Mouse (Mus musculus): Measurements from ENCODE around the gene Hpf1.

The Hpf1 gene

DNA sequence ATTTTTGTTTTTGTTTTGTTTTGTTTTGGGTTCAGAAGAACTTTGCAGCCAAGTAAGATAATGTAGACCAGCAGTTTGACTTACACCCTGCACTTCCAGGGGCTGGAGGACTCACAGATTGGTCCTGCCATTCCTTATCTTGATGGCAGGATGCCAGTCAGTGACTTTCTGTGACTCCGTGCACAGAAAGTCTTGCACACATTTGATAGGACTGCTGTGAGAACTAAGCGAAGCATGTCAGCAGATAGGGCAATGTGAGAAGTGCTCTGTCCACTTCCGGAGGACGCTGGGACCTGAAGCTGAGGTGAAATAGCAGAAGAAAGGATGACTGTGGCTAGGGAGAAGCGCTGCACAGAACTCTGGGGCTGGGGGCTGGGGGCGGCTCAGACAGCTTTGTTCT, 5.7 kb downstream of the Hpf1 start:
- no peak for DNase-seq (ENCODE audit: low read depth, low spot score)

DNA sequence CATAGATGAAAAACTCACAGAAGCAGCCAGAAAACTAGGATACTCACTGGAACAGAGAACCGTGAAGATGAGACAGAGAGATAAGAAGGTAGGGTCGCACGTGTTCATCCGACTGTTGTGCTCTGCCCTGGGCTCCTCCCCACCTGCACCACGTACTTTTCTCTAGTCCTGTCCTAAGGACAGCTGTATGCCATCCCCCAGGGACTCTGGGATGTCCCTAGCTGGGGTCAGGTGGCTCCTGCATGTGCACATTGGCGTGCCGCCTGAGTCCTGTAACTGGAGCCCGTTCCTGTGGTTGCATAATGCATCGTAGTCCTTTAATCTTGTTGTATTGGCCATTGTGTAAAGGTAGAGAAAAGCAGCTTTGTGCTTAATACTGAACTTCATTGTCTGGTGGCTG, 9.9 kb downstream of the Hpf1 start:
- no peak for DNase-seq (ENCODE audit: low read depth, low spot score)

DNA sequence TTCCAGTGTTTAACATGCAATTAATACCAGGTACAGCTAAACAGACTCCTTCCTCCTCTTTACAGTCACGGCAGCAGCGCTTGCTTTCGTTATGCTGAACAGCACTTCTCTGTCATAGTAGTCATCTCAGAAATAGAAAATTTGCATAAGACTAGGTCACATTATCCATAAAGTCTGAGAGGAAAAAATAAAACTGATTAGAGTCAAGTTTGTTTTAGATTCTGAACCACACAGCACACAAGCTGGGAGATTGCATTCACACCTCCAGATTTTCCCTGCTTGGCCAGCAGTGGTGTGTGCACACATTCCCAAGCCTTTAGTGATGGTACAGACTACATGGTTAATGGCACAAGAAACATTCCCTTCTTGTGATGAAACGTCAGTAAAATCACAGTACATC, 21.9 kb downstream of the Hpf1 start:
- no peak for DNase-seq (ENCODE audit: low read depth, low spot score)

DNA sequence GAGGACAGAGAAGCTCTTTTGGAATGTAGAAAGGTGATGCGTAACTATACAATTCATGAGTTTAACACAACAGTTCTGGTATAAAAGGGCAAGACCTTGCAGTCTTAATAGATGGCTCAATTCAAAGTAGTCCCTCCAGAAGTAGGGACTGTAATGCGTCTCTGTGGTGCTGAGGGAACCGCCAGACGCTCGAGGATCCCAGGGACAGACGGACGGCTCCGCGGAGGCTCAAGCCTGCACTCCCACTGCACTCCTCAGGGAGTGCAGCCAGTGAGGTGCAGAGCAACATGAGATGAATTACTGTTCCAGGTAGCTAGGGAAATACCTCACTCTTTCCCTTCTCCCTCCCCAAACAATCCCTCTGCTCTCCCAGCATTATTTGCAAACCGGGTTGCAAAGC, 22.3 kb downstream of the Hpf1 start:
- no peak for DNase-seq (ENCODE audit: low read depth, low spot score)

DNA sequence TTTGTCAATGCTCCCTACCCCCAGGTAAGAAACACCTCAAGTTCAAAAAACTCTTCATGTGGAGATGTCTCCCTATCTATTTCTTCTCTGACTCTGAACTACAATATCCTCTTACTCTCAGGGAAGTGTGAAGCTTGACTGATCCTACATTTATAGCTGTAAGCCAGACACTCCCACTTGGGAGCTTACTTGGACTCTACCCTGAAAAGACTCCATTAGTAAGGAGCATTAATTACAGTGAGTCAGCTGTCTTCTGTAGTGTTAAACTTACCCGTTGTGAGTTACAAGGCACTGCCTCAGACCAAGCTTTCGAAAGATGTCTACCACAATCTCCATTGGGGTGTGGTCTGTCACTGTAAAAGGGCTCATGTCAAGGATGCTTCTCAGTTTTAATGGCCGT, 28.9 kb downstream of the Hpf1 start:
- no peak for DNase-seq (ENCODE audit: low read depth, low spot score)

DNA sequence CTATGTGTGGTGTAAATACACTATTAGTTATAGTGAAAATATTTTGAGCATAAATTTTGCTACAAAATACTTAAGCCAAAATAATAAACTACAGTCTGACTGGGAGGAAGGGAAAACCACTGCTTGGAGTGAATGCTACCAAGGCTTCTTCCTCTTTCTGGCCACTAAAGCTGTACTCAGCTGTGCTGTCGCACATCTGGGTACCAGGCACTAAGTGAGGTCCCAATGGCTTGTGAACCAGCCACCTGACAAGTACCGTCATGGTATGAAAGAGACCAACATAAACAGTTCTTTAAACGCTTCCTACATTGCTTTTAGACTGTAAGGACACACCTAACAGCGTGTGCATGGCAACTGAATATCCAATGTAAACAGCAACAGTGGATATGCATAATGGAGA, 30.0 kb downstream of the Hpf1 start:
- no peak for DNase-seq (ENCODE audit: low read depth, low spot score)

GRCm38 (mm10) chr8:60933617-60934016, 43.4 kb downstream of the Hpf1 start:
- DNase-seq (ENCODE audit: low read depth, low spot score): peak; percentile 14

DNA sequence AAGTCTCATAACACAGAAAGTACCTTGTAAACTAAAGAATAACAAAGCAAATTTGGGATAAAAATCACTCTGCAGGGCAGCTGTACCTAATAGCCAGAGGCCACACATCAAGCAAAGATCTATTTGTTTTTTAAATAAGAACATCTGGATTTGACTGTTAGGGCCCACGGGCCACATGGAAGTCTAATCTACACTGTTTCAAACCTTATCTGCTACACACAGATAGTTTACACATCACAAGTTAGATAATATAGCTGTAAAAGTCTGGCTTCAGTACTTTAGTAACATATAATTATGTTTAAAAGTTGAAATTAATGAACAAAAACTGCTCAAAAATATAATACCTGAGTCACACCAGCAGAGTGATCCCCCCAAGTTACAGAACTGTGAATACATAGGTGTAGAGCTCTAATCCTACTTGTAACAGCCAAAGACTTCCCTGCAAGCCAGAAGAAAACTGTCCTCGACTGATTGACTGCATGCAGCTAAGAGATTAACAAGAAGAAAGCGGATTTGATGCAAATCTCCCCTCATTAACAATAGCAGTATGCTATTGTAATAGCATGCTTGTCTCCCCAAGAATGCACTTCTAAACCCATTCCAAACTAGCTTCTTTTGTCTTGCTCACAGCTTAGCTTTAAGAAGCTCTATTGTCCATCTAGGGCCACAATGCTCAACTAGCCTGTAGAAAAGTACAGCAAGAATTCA, 48.7 kb downstream of the Hpf1 start:
- no peak for DNase-seq (ENCODE audit: low read depth, low spot score)

DNA sequence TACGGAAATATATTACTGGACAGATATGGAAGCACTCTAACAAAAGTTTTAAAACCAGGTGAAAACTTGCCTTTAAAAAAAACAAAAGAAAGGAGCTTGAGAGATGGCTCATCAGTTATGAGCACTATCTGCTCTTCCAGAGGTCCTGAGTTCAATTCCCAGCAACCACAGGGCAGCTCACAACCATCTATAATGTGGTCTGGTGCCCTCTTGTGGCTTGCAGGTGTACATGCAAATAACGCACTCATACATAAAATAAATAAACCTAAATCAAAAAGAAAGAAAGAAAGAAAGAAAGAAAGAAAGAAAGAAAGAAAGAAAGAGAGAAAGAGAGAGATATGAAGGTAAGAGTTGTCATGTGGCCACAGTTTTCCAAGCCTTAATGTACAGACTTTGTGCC, 52.6 kb downstream of the Hpf1 start:
- peak; percentile 48 for DNase-seq (ENCODE audit: low read depth, low spot score)

- no peak for DNase-seq (ENCODE audit: low read depth, low spot score)
These were observed 57.3 kb downstream of the Hpf1 start for GRCm38 (mm10) chr8:60947503-60947902.

- no peak for DNase-seq (ENCODE audit: low read depth, low spot score)
These were observed 59.6 kb downstream of the Hpf1 start for GRCm38 (mm10) chr8:60949859-60950258.

- DNase-seq (ENCODE audit: low read depth, low spot score): no peak
These were observed 61.1 kb downstream of the Hpf1 start for GRCm38 (mm10) chr8:60951271-60951670.

DNA sequence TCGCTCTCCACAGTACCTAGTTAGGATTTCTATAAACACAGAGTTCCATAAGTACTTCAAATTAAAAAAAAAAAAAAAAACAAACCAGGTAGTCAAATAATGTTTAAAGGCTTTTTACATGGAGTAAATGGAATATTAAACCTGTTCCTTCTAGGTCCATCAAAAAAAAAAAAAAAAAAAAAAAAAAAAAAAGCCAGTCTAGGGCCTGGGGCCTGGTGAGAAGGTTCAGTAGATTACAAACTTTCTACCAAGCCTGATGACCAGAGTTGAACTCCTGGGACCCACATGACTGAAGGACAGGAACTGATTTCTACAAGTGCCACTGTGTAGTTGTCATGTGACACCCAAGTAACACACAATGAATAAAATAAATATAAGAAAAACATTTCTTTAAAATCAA, 61.5 kb downstream of the Hpf1 start:
- DNase-seq (ENCODE audit: low read depth, low spot score): no peak

DNA sequence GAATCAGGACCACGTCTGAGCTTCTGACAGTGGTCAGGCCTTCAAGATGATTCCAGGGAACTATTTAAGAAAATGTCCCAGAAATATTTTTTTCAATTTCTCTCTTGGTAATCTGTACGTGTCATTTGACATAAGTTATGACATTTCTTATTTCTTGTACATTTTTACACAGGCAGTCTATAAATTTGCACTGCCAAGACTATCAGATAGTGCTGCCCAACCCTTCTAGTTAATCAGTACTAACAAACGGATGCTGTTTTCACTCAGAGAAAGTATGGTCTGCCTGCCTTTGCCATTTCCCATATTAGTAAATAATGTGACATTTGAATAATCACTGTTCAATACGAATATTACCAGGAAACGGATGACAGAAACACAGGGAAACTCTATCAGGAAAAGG, 62.6 kb downstream of the Hpf1 start:
- DNase-seq (ENCODE audit: low read depth, low spot score): no peak

GRCm38 (mm10) chr8:60954281-60955014, 64.2 kb downstream of the Hpf1 start:
- peak; percentile 34 for DNase-seq (ENCODE audit: low read depth, low spot score)

- DNase-seq (ENCODE audit: low read depth, low spot score): no peak
These were observed 66.6 kb downstream of the Hpf1 start for GRCm38 (mm10) chr8:60956847-60957246.
